Mouse (Mus musculus): ENCODE measurements around the gene Pidd1. TPM values are rescaled to one million over a fixed set of nuclear protein-coding genes. Genes with fewer than 3 reads are reported as not detected.
"Not testable (repeated sequence)": the region's sequence is repeated elsewhere in the genome, so short reads cannot be mapped to it uniquely, and the experiment has no call there.

Gene Pidd1
- polyA plus RNA-seq, 1 experiment from 2014 or later = 7.6 TPM

GRCm38 (mm10) chr7:141454967-141455551 lies 11.2 kb upstream of the Pidd1 start, which contains the start of gene Pnpla2:
Pnpla2 (plus strand) TSS chr7:141455198.
- Histone ChIP-seq H3K27me3 (replicated peaks) (no peaks in the 10 kb centered on the region), H3K4me2 (replicated peaks) (peak within 1 kb of the TSS; percentile 95), H3K36me3 (peaks cover 26% of the 10 kb centered on the region), H3K27ac (peak within 1 kb of the TSS; percentile 83), H3K9ac (peak within 1 kb of the TSS; percentile 67), H3K9me3 (no peaks in the 10 kb centered on the region), H3K4me1 (replicated peaks) (peaks cover 21% of the 10 kb centered on the region), H3K4me3 (replicated peaks) (peak within 1 kb of the TSS; percentile 71)
- under 1% methylated on average over 45 of the region's 45 CpGs for WGBS
- ATAC-seq = peak; percentile 91

- Histone ChIP-seq H3K27me3 (replicated peaks) (no peaks in the 10 kb centered on the region), H3K9me3 (no peaks in the 10 kb centered on the region), H3K9ac (no peak overlapping the region), H3K27ac (no peak overlapping the region), H3K4me3 (replicated peaks) (no peak overlapping the region), H3K4me1 (replicated peaks) (peaks cover 25% of the 10 kb centered on the region), H3K36me3 (peaks cover 27% of the 10 kb centered on the region), H3K4me2 (replicated peaks) (no peak overlapping the region)
- no peak for ATAC-seq
- 72% methylated on average over 2 of the region's 2 CpGs for whole genome bisulfite sequencing
These were observed 9.8 kb upstream of the Pidd1 start for GRCm38 (mm10) chr7:141453636-141454035.

GRCm38 (mm10) chr7:141451928-141452327 lies 8.1 kb upstream of the Pidd1 start:
- no peak for ATAC-seq
- H3K4me3 ChIP-seq (replicated peaks) = no peak overlapping the region
- no peak overlapping the region for H3K4me2 ChIP-seq (replicated peaks)
- H3K9ac ChIP-seq = no peak overlapping the region
- peaks cover 27% of the 10 kb centered on the region for H3K36me3 ChIP-seq
- no peak overlapping the region for H3K27ac ChIP-seq
- H3K4me1 ChIP-seq (replicated peaks) = peaks cover 27% of the 10 kb centered on the region
- no peaks in the 10 kb centered on the region for H3K27me3 ChIP-seq (replicated peaks)
- no peaks in the 10 kb centered on the region for H3K9me3 ChIP-seq

- peak within 1 kb of the TSS; percentile 96 for H3K9ac ChIP-seq
- peak within 1 kb of the TSS; percentile 92 for H3K4me3 ChIP-seq (replicated peaks)
- no peaks in the 10 kb centered on the region for H3K9me3 ChIP-seq
- peaks cover 27% of the 10 kb centered on the region for H3K36me3 ChIP-seq
- under 1% methylated on average over 63 of the region's 63 CpGs for WGBS
- no peaks in the 10 kb centered on the region for H3K27me3 ChIP-seq (replicated peaks)
- peak; percentile 92 for ATAC-seq
- H3K4me2 ChIP-seq (replicated peaks) = peak within 1 kb of the TSS; percentile 61
- H3K4me1 ChIP-seq (replicated peaks) = peaks cover 26% of the 10 kb centered on the region
- peak within 1 kb of the TSS; percentile 92 for H3K27ac ChIP-seq
These were observed 3.5 kb upstream of the Pidd1 start, which contains the start of gene Rplp2 for GRCm38 (mm10) chr7:141447110-141447991. Rplp2 (plus strand) TSS chr7:141447370.

- not testable (repeated sequence) for ATAC-seq; H3K4me3 ChIP-seq (replicated peaks); H3K27me3 ChIP-seq (replicated peaks); H3K9me3 ChIP-seq; H3K27ac ChIP-seq; H3K9ac ChIP-seq; H3K4me2 ChIP-seq (replicated peaks)
- Histone ChIP-seq H3K36me3 (peaks cover 19% of the 10 kb centered on the region), H3K4me1 (replicated peaks) (peaks cover 33% of the 10 kb centered on the region)
- WGBS = 67% methylated on average over 3 of the region's 3 CpGs
These were observed 2.5 kb upstream of the Pidd1 start for GRCm38 (mm10) chr7:141446374-141446773.

- no peaks in the 10 kb centered on the region for H3K9me3 ChIP-seq
- WGBS = 13% methylated on average over 12 of the region's 12 CpGs
- peak overlapping the region; percentile 69 for H3K9ac ChIP-seq
- 0 out of 2 replicates have a peak, but pooled peaks cover under 1% of the 10 kb centered on the region for H3K36me3 ChIP-seq
- H3K4me3 ChIP-seq (replicated peaks) = peak overlapping the region; percentile 53
- ATAC-seq = peak; percentile 4
- peak overlapping the region; percentile 51 for H3K27ac ChIP-seq
- peaks cover 32% of the 10 kb centered on the region for H3K4me1 ChIP-seq (replicated peaks)
- H3K4me2 ChIP-seq (replicated peaks) = peak overlapping the region; percentile 88
- no peaks in the 10 kb centered on the region for H3K27me3 ChIP-seq (replicated peaks)
These were observed 574 bp downstream of the Pidd1 start for GRCm38 (mm10) chr7:141443081-141443821.

GRCm38 (mm10) chr7:141442199-141442598 lies 1.6 kb downstream of the Pidd1 start:
- peak overlapping the region; percentile 69 for H3K9ac ChIP-seq
- H3K27ac ChIP-seq = no peak overlapping the region
- H3K4me3 ChIP-seq (replicated peaks) = peak overlapping the region; percentile 53; the same call in 1 of the 2 replicates
- no peaks in the 10 kb centered on the region for H3K9me3 ChIP-seq
- H3K27me3 ChIP-seq (replicated peaks) = no peaks in the 10 kb centered on the region
- 94% methylated on average over 13 of the region's 13 CpGs for whole genome bisulfite sequencing
- H3K36me3 ChIP-seq = 0 out of 2 replicates have a peak, but pooled peaks cover 2% of the 10 kb centered on the region
- ATAC-seq = no peak
- H3K4me1 ChIP-seq (replicated peaks) = peaks cover 31% of the 10 kb centered on the region
- peak overlapping the region; percentile 88 for H3K4me2 ChIP-seq (replicated peaks)

GRCm38 (mm10) chr7:141441460-141441859 lies 2.4 kb downstream of the Pidd1 start:
- Histone ChIP-seq H3K27me3 (replicated peaks) (no peaks in the 10 kb centered on the region), H3K9me3 (no peaks in the 10 kb centered on the region), H3K9ac (no peak overlapping the region), H3K4me1 (replicated peaks) (peaks cover 33% of the 10 kb centered on the region), H3K27ac (no peak overlapping the region), H3K4me2 (replicated peaks) (no peak overlapping the region), H3K36me3 (0 out of 2 replicates have a peak, but pooled peaks cover 2% of the 10 kb centered on the region), H3K4me3 (replicated peaks) (no peak overlapping the region)
- ATAC-seq = no peak
- 91% methylated on average over 9 of the region's 9 CpGs for WGBS

- Histone ChIP-seq H3K36me3 (0 out of 2 replicates have a peak, but pooled peaks cover 2% of the 10 kb centered on the region), H3K9me3 (no peaks in the 10 kb centered on the region), H3K4me3 (replicated peaks) (no peak overlapping the region), H3K27ac (no peak overlapping the region), H3K4me2 (replicated peaks) (no peak overlapping the region), H3K9ac (no peak overlapping the region), H3K4me1 (replicated peaks) (peaks cover 42% of the 10 kb centered on the region), H3K27me3 (replicated peaks) (no peaks in the 10 kb centered on the region)
- WGBS = 26% methylated on average over 6 of the region's 6 CpGs
- ATAC-seq = no peak
These were observed 3.2 kb downstream of the Pidd1 start for GRCm38 (mm10) chr7:141440613-141441012.

- WGBS = 96% methylated on average over 11 of the region's 11 CpGs
- no peak overlapping the region for H3K27ac ChIP-seq
- ATAC-seq = no peak
- no peak overlapping the region for H3K4me2 ChIP-seq (replicated peaks)
- H3K27me3 ChIP-seq (replicated peaks) = no peaks in the 10 kb centered on the region
- 0 out of 2 replicates have a peak, but pooled peaks cover 2% of the 10 kb centered on the region for H3K36me3 ChIP-seq
- peaks cover 49% of the 10 kb centered on the region for H3K4me1 ChIP-seq (replicated peaks)
- no peak overlapping the region for H3K9ac ChIP-seq
- no peaks in the 10 kb centered on the region for H3K9me3 ChIP-seq
- no peak overlapping the region for H3K4me3 ChIP-seq (replicated peaks)
These were observed 4.0 kb downstream of the Pidd1 start for GRCm38 (mm10) chr7:141439811-141440210.

- 95% methylated on average over 10 of the region's 10 CpGs for WGBS
- H3K9me3 ChIP-seq = no peaks in the 10 kb centered on the region
- H3K36me3 ChIP-seq = 0 out of 2 replicates have a peak, but pooled peaks cover 2% of the 10 kb centered on the region
- H3K9ac ChIP-seq = no peak overlapping the region
- no peak overlapping the region for H3K4me2 ChIP-seq (replicated peaks)
- no peak for ATAC-seq
- peaks cover 55% of the 10 kb centered on the region for H3K4me1 ChIP-seq (replicated peaks)
- no peak overlapping the region for H3K27ac ChIP-seq
- H3K27me3 ChIP-seq (replicated peaks) = no peaks in the 10 kb centered on the region
- H3K4me3 ChIP-seq (replicated peaks) = no peak overlapping the region
These were observed 4.6 kb downstream of the Pidd1 start for GRCm38 (mm10) chr7:141439140-141439679.

All from intestine, embryonic 15.5 days (tissue).